Mouse (Mus musculus): Measurements from ENCODE around the gene Klrb1c.
"Not testable (repeated sequence)": the region's sequence is repeated elsewhere in the genome, so short reads cannot be mapped to it uniquely, and the experiment has no call there.

Gene Klrb1c

DNA sequence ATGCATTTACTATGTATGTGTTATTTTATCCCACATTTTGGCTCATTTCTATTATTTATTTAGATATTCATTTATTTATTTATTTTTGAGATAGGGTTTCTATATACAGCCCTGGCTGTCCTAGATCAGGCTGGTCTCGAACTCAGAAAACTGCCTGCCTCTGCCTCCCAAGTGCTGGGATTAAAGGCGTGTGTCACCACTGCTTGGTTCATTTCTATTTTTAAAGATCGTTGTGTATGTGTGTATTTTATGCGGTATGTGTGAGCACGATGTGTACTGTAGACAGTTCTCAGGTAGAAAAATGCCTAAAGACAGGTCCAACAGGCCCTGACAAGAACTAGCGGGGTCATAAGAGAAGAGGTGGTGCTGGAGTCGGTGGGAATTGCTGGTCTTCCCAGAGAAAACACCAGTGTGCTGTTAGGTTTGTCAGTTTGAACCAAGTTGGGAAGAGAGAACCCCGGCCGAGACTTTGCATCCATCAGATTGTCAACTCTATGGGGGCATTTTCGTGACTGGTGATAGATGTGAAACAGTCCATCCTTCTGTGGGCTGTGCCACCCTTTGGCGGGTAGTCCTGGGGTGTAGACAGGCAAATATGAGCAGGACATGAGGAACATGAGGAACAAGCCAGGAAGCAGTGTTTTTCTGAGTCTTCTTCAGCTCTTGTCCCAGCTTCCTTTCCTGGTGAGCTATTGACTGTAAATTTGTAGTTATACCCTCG lies 8.3 kb upstream of the Klrb1c start:
- DNase-seq: peak; percentile 48

DNA sequence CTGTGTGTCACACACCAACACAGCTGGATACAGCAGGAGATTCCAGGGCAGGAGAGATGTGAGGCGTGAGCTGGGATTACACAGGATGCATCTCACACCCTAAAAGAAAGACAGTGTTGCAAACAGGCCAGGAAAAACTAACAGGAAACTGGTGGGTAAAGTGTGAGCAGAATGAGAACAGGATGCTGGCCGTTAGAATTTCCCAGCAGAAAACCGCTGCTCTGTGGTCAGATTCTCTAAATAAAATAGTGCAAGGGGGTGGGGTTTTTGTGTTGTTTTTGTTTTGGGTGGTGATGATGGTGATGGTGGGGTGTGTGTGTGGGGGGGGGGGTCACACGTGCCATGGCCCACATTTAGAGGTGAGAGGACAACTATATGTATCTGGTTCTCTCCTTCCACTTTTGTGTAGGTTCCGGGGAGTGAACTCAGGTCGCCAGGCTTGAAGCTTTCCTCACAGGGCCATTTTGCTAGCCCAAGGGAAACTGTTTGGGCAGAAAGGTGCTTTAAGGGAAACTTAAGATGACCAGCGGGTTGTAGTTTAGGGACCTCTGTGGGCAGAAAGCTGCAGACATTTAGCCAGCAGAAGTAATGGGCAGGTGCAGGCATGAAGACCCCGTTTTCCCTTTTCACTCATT lies 7.4 kb upstream of the Klrb1c start:
- DNase-seq: no peak

DNA sequence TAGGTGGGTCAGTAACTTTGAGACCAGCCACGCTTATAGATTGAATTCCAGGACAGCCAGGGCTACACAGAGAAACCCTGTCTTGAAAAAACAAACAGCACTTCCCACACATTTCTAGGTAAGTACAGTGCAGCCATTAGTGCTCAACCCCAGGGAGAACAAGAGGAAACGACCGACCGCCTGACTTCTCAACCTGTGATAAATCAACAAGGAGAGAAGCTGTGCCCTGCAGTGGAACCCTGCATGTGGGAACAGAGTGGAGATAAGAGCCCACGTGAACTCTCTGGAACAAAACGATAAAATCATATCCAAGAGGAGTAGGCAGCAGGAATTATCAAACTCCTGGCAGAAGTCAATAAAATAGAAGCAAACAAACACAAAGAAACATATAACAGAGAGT lies 4.7 kb upstream of the Klrb1c start:
- no peak for DNase-seq

DNA sequence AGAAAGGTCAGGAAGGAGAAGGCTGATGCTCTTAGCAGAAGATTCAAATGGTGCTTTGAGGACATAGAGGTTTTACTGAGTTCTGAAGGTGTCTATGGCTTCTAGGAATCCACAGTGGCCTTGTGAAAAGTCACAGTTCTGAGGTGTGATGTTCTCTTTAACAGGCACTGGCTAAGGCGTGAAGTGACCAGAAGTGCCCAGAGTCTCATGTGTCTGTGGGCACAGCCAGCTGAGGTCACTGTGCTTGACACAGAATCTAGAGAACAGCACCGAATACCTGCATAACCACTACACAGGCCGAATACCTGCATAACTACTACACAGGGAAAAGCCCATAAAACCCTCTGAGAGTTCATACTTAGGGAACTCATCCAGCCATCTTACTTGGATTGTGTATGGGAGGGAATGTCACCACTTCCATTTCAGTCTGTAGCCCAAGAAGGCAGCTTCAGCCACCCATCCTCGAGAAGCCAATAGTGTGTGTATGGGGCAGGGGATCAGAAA lies 1.5 kb upstream of the Klrb1c start:
- DNase-seq: not testable (repeated sequence)

DNA sequence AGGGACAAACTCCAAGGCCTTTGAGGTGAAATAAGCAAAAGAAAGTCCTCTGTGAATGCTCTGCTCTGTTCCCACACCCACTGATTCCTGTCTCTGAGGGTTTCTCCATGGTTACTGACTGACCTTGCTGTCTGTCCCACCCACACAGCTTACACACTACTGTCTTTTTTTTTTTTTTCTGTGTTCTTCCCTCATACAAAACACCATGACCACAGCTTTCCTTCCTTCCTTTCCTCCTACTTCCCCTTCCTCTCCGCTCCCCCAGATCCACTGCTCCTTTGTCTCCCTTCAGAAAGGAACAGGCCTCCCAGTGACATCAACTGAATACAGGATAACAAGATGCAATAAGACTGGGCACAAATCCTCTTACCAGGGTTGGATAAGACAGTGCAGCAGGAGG lies 498 bp downstream of the Klrb1c start:
- no peak for DNase-seq

DNA sequence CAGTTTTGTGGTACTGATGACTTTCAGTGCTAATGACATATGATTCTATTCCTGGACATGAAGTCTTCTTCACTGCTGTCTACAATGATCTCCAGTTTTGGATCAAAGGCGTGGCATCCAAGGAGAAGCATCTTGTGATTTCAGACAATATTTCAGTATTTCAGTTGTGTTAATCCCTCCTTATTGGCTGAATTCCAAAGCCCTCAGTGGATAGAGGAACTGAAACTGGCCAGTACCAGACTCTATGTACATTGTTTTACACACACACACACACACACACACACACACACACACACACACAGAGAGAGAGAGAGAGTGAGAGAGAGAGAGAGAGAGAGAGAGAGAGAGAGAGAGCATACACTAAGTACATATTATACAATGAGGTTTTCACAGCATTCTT lies 2.6 kb downstream of the Klrb1c start:
- DNase-seq: not testable (repeated sequence)

DNA sequence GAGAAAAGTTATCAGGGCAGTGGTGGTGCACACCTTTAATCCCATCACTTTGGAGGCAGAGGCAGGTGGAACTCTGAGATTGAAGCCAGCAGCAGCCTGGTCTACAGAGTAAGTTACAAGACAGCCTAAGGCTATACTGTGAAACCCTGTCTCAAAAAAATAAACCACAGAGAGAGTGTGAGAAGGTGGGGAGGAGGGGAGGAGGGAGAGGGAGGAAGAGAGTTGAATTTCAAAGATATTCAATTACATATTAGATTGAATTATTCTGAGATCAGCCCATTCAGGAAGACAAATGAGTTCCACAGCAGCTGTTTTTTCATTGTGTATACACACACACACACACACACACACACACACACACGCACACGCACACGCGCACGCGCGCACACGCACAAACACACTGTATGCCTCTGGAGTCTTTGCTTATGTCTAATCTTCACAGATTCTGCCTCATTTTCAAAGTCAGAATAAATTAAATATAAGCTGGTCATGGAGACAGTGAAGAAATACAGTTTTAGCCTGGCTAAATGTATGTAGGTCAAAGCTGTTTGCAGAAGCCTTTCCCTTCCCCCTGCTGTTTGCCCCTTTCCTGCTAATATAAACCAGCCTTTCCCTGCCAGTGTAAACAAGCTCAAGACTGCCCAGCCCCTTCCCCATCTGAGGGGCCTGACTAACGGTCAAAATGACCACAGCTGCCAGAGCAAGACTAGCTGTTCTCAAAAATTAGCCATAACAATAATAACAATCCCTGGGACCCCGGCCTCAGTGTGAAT lies 19.3 kb downstream of the Klrb1c start:
- DNase-seq: no peak

DNA sequence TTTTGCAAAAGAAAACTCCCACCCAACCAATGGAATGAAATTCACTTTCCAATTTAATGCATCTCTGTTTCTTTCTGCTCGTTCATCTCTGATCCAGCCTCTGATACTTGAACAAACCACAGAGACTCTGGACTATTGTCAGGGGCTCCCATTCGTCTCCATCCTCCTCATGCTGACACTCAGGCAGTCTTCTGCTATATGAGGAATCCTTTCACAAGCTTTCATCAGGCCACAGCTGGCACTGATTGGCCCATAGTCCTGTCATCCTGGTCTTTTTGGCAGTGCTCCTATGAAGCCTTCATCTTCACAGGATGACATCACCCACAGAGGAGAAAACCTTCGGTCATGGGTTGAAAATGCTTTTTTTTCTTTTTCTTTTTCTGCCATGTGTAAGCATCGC lies 21.0 kb downstream of the Klrb1c start:
- DNase-seq: no peak

DNA sequence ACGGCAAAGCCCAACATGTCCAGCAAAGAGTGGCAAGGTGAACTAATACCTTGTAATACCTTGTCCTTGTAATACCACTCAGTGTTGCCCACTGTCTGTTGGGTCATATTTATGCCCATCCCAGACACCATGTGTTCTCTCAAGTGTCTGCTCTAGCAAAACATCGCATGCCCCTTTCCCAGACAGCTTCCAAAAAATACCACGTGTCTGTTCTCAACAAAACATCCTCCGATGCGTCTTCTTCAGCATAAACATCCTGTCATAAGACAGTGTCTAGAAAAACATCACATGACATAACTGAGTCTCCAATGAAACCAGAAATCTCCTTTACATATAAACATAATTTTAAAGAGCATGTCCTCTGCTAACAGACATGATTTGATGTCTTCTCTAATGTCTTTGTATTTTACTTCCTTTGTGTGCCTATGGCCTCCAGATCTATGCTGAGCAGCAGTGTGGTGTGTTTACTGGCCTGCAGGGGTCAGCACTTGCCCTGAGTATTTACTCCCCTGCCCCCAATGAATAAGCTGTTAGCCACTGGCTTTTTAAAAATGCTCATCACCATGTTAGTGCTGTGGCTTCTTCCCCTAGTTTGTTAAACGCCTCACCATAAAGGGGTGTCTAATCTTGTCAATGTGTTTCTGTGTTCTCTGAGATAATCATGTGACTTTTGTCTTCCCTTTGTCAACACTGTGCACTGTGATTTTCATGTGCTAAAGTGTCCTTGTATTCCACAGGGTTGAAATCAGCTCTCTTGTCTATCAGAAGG lies 22.3 kb downstream of the Klrb1c start:
- DNase-seq: peak; percentile 49

DNA sequence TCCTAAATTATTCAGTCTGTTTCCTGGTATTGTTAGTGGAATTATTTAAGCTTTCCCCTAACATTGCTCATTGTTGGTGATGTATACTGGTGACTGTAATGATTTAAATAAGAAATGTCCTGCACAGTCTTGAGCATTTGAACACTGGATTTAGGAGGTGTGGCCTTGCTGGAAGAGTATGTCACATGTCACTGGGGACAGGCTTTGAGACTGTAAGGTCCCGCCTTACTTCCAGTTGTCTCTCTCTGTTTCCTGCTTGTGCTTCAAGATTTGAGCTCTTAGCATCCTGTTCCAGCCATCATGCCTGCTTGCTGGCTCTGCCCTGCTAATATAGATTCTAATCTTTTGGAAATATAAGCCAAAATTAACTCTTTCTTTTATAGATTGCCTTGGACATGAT lies 23.8 kb downstream of the Klrb1c start:
- peak; percentile 36 for DNase-seq

DNA sequence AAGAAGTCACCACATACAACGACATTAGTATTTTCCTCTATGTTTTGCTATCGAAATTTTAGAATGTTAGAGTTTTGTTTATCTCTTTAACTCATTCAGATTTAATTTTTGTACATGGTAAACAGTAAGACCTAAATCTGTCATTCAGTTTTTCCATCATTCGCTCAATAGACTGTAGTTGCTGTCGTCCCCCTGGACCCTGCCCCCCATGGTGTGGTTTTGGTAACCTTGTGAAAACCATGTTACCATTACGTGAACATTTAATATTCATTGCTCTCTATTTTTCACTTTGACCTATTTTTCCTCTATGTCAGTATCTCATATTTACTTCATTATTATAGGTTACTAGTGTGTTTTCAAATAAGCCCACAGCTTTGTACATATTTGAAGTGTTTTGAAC lies 24.4 kb downstream of the Klrb1c start:
- DNase-seq: no peak

DNA sequence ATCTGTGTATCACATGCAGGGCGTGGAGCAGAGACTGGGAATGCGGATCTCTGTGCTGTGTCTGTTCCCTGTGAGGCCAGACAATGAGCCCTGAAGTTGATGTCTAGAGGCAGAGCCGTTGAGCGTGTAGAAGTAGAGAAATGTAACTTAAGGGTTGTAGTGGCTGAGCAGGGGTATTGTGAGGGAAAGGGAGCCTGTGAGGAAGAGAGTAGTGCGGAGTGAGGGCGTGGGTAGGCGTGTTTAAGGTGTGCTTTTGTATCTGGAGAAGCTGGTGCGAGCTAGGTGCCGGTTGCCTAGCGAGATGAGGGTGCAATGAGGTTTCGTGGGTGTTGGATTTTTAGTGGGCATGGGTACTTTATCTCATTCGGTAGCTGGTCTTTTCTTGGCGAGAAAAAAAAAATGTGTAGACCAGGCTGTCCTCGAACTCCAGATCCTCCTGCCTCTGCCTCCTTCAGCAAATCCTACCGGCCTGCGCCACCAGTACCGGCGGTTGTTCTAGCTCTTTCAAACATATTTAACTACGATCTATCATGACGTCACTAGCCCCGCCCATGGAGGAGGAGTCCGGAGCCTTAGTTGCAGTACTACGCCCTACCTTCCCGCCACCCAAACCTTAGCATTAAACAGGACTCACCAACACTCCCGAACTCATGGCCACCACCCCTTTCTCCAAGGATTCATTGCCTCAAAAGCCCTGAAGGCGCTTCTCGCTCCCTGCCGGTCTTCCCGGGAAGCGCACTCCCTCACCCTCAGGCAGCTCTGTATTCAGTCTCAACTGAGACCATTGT lies 25.1 kb downstream of the Klrb1c start:
- DNase-seq: peak; percentile 100

DNA sequence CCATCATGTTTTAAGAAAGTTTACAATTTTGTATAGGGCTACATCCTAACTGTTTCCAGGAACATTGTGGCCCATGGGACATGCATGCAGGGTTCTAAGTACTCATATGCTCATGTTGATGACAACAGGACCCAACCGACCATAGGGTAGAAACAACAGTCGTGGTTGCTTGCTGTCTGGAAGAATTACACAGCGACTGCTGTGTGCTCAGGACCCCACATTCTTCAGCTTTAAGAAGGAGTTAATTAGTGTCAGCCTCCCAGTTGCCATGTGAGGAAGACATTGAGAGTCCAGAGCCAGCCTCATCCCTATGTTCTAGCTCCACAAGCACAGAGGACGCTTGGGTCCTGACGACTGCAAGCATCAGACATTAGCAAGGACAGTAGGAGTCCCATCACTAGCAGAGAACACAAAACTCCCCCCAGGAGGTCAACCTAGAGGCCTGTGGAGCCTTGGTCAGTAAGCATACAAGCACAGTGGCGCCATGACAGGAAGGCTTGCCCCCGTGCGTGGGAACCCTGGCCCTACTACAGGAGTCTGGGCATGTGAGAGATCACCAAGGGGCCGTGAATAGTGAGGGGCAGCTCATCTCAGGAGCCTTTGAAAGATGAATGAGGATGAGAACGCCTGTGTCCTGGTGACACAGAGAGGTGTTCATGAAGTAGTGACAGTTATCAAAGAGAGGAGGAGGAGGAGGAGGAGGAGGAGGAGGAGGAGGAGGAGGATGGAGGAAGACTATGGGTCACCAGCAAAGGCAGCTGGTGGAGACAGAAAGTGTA lies 25.9 kb downstream of the Klrb1c start:
- DNase-seq: peak; percentile 61

DNA sequence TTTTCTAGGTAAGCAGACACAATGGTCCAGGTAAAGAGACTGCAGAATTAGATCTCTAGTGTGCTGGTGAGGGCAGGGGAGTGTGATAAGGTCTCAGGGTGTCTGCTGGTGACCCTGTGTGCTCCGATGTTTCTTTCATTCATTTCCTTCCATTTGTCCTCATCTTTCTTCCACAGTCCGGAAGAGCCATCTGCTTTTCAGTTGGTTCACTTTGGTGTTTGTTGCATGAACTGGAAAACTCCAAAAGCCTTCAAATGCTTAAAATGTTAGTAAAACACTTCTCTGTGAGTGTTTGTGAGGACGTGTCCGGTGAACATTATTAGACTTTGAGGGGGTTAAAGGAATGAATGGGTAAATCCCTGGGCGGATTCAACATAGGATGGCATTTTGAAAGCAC lies 27.9 kb downstream of the Klrb1c start:
- DNase-seq: no peak

DNA sequence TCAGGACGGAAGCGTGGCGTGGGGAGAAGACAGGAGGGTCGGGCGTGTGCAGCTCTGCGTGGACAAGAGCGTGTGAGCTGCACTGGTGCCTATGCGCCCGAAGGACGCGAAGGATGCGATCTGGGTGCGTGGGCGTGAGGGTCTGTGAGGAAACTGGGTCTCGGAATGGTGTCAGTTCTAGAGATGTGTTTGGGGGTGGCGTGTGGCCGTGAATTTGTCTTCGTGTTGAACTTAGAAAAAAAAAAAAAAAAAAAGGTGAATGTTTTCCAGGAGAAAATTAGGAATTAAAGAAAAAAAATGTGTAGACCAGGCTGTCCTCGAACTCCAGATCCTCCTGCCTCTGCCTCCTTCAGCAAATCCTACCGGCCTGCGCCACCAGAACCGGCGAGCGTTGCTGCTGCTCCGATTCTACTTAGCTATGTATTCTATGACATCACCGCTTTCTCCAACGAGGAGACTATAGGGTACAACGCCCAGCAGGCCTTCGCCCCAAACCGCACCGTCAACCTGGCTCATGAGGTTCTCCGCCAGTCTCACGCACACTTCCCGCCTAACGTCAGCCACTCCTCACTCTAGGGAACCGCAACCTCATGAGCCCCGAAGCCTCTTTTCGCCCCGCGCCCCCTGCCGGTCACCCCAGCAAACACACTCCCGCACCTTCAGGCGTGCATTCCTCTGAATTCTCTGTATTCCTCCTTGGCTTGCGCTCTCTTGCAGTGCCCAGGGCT lies 28.4 kb downstream of the Klrb1c start:
- DNase-seq: peak; percentile 95

DNA sequence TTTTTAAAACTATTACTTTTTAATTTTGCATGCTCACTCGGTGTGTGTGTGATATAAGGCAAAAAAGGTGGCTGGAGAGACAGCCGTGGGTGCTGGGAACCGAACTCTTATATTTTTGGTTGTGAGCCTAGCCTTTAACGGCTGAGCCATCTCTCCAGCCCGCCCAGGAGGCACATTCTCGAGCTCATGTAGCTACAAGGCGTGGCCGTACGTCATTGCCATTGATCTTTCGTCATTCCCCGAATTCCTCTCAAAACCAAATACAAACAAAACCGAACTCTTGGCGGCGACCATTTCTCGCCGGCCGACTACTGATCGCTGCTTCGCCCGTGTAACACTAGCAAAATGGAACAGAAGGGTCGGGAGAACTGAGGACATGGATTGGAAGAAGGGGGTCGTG lies 29.0 kb downstream of the Klrb1c start:
- peak; percentile 96 for DNase-seq

DNA sequence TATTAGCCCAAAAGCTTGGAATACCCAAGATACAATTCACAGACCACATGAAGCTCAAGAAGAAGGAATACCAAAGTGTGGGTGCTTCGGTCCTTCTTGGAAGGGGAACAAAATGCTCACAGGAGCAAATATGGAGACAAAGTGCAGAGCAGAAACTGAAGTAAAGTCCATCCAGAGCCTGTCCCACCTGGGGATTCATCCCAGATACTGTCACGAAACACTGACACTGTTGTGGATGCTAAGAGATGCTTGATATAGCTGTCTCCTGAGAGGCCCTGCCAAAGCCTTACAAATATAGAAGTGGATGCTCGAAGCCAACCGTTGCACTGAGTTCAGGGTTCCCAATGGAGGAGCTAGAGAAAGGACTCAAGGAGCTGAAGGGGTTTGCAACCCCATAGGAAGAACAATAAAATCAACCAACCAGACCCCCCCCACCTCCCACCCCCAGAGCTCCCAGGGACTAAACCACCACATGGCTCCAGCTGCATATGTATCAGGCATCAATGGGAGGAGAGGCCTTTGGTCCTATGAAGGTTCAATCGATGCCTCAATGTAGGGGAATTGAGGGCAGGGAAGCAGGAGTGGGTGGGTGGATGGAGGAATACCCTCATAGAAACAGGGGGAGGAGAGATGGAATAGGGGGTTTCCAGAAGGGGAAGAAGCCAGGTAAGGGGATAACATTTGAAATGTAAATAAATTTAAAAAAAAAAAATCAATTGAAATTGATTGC lies 29.6 kb downstream of the Klrb1c start:
- DNase-seq: peak; percentile 56

DNA sequence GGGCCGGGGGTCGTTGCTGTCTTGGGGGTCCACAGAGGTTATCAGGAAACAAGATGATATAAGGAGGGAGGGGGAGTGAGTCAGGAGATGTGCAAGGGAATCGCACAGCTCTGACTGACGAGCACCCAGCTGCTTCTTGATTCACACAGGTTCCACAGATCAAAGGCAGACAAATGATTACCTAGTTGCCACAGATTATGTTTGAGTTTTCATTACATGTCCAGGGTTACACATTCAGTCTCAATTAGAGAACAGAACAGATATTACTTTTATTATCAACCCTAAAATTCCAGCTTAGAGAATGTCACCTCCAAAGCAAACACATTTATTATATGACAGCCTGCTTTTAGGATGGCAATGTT lies 33.6 kb downstream of the Klrb1c start:
- DNase-seq: not testable (repeated sequence)

DNA sequence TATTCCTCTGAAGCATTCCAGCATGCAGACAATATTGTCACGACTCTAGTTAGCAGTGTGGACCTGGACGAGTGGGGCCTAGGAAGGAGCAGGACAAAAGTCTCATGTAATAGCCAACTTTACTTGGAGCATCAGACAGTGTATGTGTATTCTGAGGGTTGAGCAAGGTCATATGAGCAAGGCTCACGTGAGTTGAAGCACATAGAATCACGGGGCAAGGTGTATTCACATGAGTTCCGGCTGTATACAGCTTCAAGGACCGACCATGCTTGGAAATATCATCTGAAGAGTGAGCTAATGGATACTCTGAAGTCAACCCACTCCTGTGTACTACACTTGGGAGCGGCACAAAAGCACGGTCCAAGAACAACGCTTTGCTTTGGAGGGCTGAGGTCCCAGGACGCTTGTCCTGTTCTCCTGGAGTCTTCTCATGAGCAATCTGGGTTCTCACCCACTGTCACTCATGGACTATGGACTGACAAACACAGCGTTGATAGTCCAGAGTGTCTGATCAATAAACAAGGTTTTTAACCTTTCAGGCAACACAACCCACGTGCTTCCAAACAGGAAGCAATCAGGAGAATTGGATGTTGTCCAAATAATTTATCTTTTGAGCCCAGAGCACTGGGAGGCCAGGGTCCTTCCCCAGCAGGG lies 34.1 kb downstream of the Klrb1c start:
- not testable (repeated sequence) for DNase-seq

Measured in cerebellum, adult 9-10 months (tissue).